Mouse (Mus musculus): Measurements from ENCODE around the gene Ppm1k. TPM values are rescaled to one million over a fixed set of nuclear protein-coding genes. Genes with fewer than 3 reads are reported as not detected.

Gene Ppm1k
- total and polyA plus RNA-seq, 3 experiments = 1.3 to 1.5 TPM; not detected in 1

- H3K9me3 ChIP-seq (replicated peaks; ENCODE audit: insufficient read depth, low read length) = no peaks in the 10 kb centered on the region
- H3K27me3 ChIP-seq (ENCODE audit: control insufficient read depth in 1 of 2, insufficient read depth in 2 of 2, low read length in 2 of 2) = no peaks in the 10 kb centered on the region
- no peak overlapping the region for H3K9ac ChIP-seq (ENCODE audit: control insufficient read depth, low read depth, low read length, poor library complexity, severe bottlenecking)
- no peak overlapping the region for H3K4me3 ChIP-seq (ENCODE audit: control insufficient read depth in 1 of 2, insufficient read depth in 1 of 2, low read depth in 2 of 2, low read length in 2 of 2)
- no peaks in the 10 kb centered on the region for H3K79me2 ChIP-seq (ENCODE audit: control insufficient read depth, insufficient read depth, low read length, poor library complexity)
- TF ChIP-seq POLR2AphosphoS2 (IDR thresholded peaks at IDR 0.05; ENCODE audit: low read length) (no peak), EP300 (IDR thresholded peaks at IDR 0.05; ENCODE audit: low read depth in 1 of 2, low read length in 2 of 2) (peak; percentile 19 to 25; a peak in 1 of 4 replicates), ETS1 (IDR thresholded peaks at IDR 0.05; ENCODE audit: low read depth, low read length) (0 out of 2 replicates have a peak, but pooled peaks have one; percentile 31)
- H3K4me1 ChIP-seq (ENCODE audit: control insufficient read depth in 1 of 2, insufficient read depth in 2 of 2, low read length in 2 of 2) = peaks cover 7 to 14% of the 10 kb centered on the region in 2 experiments
- peaks cover 0 to 21% of the 10 kb centered on the region in 2 experiments; a peak in 2 of 4 replicates for H3K36me3 ChIP-seq (ENCODE audit: control insufficient read depth in 1 of 2, insufficient read depth in 2 of 2, low read length in 2 of 2)
- no peak overlapping the region for H3K27ac ChIP-seq (ENCODE audit: control insufficient read depth, low read depth, low read length)
- peak; percentile 36 for DNase-seq (ENCODE audit: low read depth, low spot score)
Measured at GRCm38 (mm10) chr6:57531441-57531840, 3.8 kb downstream of the Ppm1k start.

DNA sequence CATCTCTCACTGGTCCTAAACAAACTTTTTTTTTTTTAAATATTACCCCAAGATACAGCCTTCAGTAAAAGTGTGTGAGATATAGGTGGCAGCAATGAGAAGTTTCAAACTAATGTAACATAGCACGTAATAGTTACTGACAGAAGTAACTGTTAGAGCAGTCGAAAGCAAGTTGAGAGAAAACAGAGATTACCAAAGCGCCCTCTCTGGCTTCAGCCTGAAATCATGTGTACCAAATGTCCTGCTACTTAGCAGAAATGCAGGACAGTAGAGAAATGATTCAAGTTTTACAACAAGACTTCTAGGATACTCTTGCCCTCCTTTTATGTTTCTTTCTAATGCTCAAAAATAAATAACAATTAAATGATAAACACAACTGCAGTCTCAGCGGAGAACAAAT is 4.3 kb downstream of the Ppm1k start:
- H3K36me3 ChIP-seq (ENCODE audit: control insufficient read depth in 1 of 2, insufficient read depth in 2 of 2, low read length in 2 of 2) = peaks cover 0 to 21% of the 10 kb centered on the region in 2 experiments; a peak in 2 of 4 replicates

GRCm38 (mm10) chr6:57529336-57529845 is 5.9 kb downstream of the Ppm1k start:
- Histone ChIP-seq H3K79me2 (ENCODE audit: control insufficient read depth, insufficient read depth, low read length, poor library complexity) (no peaks in the 10 kb centered on the region), H3K4me3 (ENCODE audit: control insufficient read depth in 1 of 2, insufficient read depth in 1 of 2, low read depth in 2 of 2, low read length in 2 of 2) (no peak overlapping the region), H3K27ac (ENCODE audit: control insufficient read depth, low read depth, low read length) (no peak overlapping the region), H3K9ac (ENCODE audit: control insufficient read depth, low read depth, low read length, poor library complexity, severe bottlenecking) (no peak overlapping the region), H3K4me1 (ENCODE audit: control insufficient read depth in 1 of 2, insufficient read depth in 2 of 2, low read length in 2 of 2) (peaks cover 7 to 14% of the 10 kb centered on the region in 2 experiments), H3K36me3 (ENCODE audit: control insufficient read depth in 1 of 2, insufficient read depth in 2 of 2, low read length in 2 of 2) (peaks cover 0 to 21% of the 10 kb centered on the region in 2 experiments; a peak in 2 of 4 replicates), H3K9me3 (replicated peaks; ENCODE audit: insufficient read depth, low read length) (no peaks in the 10 kb centered on the region), H3K27me3 (ENCODE audit: control insufficient read depth in 1 of 2, insufficient read depth in 2 of 2, low read length in 2 of 2) (no peaks in the 10 kb centered on the region)
- TF ChIP-seq TBP (IDR thresholded peaks at IDR 0.05; ENCODE audit: low read depth, low read length) = no peak
- no peak for TF ChIP-seq E2F4 (IDR thresholded peaks at IDR 0.05; ENCODE audit: borderline replicate concordance, low read depth, low read length)
- TF ChIP-seq NRF1 (IDR thresholded peaks at IDR 0.05; ENCODE audit: insufficient read depth, low read depth, low read length, poor library complexity, severe bottlenecking) = no peak
- TF ChIP-seq POLR2A (IDR thresholded peaks at IDR 0.05; ENCODE audit: control insufficient read depth in 1 of 2, insufficient read depth in 1 of 2, low read depth in 1 of 2, low read length in 2 of 2, poor library complexity in 1 of 2) = no peak
- no peak for TF ChIP-seq CTCF (IDR thresholded peaks at IDR 0.05 in 2 of 3, conservative IDR thresholded peaks at IDR 0.05 in 1 of 3; ENCODE audit: control insufficient read depth in 1 of 3, insufficient read depth in 1 of 3, low read depth in 2 of 3, low read length in 3 of 3, poor library complexity in 1 of 3, severe bottlenecking in 1 of 3)
- no peak for TF ChIP-seq HCFC1 (IDR thresholded peaks at IDR 0.05; ENCODE audit: low read depth, low read length)
- no peak for TF ChIP-seq BHLHE40 (IDR thresholded peaks at IDR 0.05; ENCODE audit: borderline replicate concordance, low read depth, low read length)
- no peak for TF ChIP-seq NELFE (IDR thresholded peaks at IDR 0.05; ENCODE audit: low read depth, low read length)
- TF ChIP-seq CHD2 (IDR thresholded peaks at IDR 0.05; ENCODE audit: low read length) = no peak
- TF ChIP-seq EP300 (IDR thresholded peaks at IDR 0.05; ENCODE audit: low read depth in 1 of 2, low read length in 2 of 2) = no peak
- no peak for TF ChIP-seq SMC3 (IDR thresholded peaks at IDR 0.05; ENCODE audit: low read depth, low read length)
- no peak for TF ChIP-seq TAL1 (IDR thresholded peaks at IDR 0.05; ENCODE audit: low read length)
- no peak for TF ChIP-seq MAFK (IDR thresholded peaks at IDR 0.05; ENCODE audit: borderline replicate concordance, low read depth, low read length)
- no peak for TF ChIP-seq MAZ (IDR thresholded peaks at IDR 0.05; ENCODE audit: low read depth, low read length)
- TF ChIP-seq USF2 (IDR thresholded peaks at IDR 0.05; ENCODE audit: borderline replicate concordance in 1 of 2, insufficient read depth in 1 of 2, low read depth in 1 of 2, low read length in 2 of 2) = no peak
- no peak for TF ChIP-seq KAT2A (conservative IDR thresholded peaks at IDR 0.05; ENCODE audit: low read depth, low read length)
- no peak for TF ChIP-seq ZKSCAN1 (IDR thresholded peaks at IDR 0.05; ENCODE audit: low read depth, low read length)
- TF ChIP-seq RAD21 (IDR thresholded peaks at IDR 0.05; ENCODE audit: low read depth, low read length) = no peak
- TF ChIP-seq GABPA (IDR thresholded peaks at IDR 0.05; ENCODE audit: low read depth, low read length) = no peak
- no peak for DNase-seq (ENCODE audit: low read depth, low spot score)

More for the DNA sequence above, 4.3 kb downstream of the Ppm1k start:
- Histone ChIP-seq H3K4me3 (ENCODE audit: control insufficient read depth in 1 of 2, insufficient read depth in 1 of 2, low read depth in 2 of 2, low read length in 2 of 2) (no peak overlapping the region), H3K4me1 (ENCODE audit: control insufficient read depth in 1 of 2, insufficient read depth in 2 of 2, low read length in 2 of 2) (peaks cover 7 to 14% of the 10 kb centered on the region in 2 experiments), H3K79me2 (ENCODE audit: control insufficient read depth, insufficient read depth, low read length, poor library complexity) (no peaks in the 10 kb centered on the region), H3K27me3 (ENCODE audit: control insufficient read depth in 1 of 2, insufficient read depth in 2 of 2, low read length in 2 of 2) (no peaks in the 10 kb centered on the region), H3K9ac (ENCODE audit: control insufficient read depth, low read depth, low read length, poor library complexity, severe bottlenecking) (no peak overlapping the region), H3K9me3 (replicated peaks; ENCODE audit: insufficient read depth, low read length) (no peaks in the 10 kb centered on the region), H3K27ac (ENCODE audit: control insufficient read depth, low read depth, low read length) (no peak overlapping the region)
- TF ChIP-seq UBTF (IDR thresholded peaks at IDR 0.05; ENCODE audit: borderline replicate concordance, insufficient read depth, low read depth, low read length) = no peak
- no peak for TF ChIP-seq EP300 (IDR thresholded peaks at IDR 0.05; ENCODE audit: low read depth in 1 of 2, low read length in 2 of 2)
- TF ChIP-seq SIN3A (IDR thresholded peaks at IDR 0.05; ENCODE audit: low read length) = 0 out of 2 replicates have a peak, but pooled peaks have one; percentile 12
- TF ChIP-seq HCFC1 (IDR thresholded peaks at IDR 0.05; ENCODE audit: low read depth, low read length) = no peak
- TF ChIP-seq USF1 (IDR thresholded peaks at IDR 0.05; ENCODE audit: low read depth, low read length) = no peak
- DNase-seq (ENCODE audit: low read depth, low spot score) = peak; percentile 18
